Mouse (Mus musculus) heart, embryonic 13.5 days (tissue): ENCODE data around the gene Flt3. TPM values are rescaled to one million over a fixed set of nuclear protein-coding genes. Genes with fewer than 3 reads are reported as not detected.

Experiments
- ATAC-seq: fragments of 200-750 bp; cut with Nextera tagmentation; 2 replicates; pipeline ENCODE4 v1.8.0; 2017; ENCODE audit warnings: moderate TSS enrichment; ENCODE audit not compliant: insufficient number of reproducible peaks, low FRiP score, low TSS enrichment; ENCODE audit errors: extremely low read depth
- H3K27ac ChIP-seq: fragments of 300-500 bp; sonication (generic); replicated peaks from 2 replicates; pipeline ENCODE4 v1.5.1; 2015; ENCODE audit warnings: moderate library complexity, mild to moderate bottlenecking, inconsistent platforms
- H3K27me3 ChIP-seq: fragments of 300-500 bp; sonication (generic); replicated peaks from 2 replicates; pipeline ENCODE4 v1.6.1; 2015; ENCODE audit warnings: mild to moderate bottlenecking, inconsistent platforms
- H3K36me3 ChIP-seq: fragments of 300-500 bp; sonication (generic); 2 replicates; pipeline ENCODE4 v1.6.1; 2015; ENCODE audit warnings: mild to moderate bottlenecking, inconsistent platforms
- H3K4me1 ChIP-seq: fragments of 300-500 bp; sonication (generic); 2 replicates; pipeline ENCODE4 v1.6.1; 2015; ENCODE audit warnings: inconsistent platforms
- H3K4me2 ChIP-seq: fragments of 300-500 bp; sonication (generic); 2 replicates; pipeline ENCODE4 v1.6.1; 2015; ENCODE audit warnings: inconsistent platforms, mild to moderate bottlenecking, moderate library complexity
- H3K4me3 ChIP-seq: fragments of 300-500 bp; sonication (generic); 2 replicates; pipeline ENCODE4 v1.5.1; 2015; ENCODE audit warnings: moderate library complexity, mild to moderate bottlenecking, inconsistent platforms
- H3K9ac ChIP-seq: fragments of 300-500 bp; sonication (generic); 2 replicates; pipeline ENCODE4 v1.6.1; 2015; ENCODE audit warnings: inconsistent platforms, mild to moderate bottlenecking, moderate library complexity
- H3K9me3 ChIP-seq: fragments of 300-500 bp; sonication (generic); 2 replicates; pipeline ENCODE4 v1.6.1; 2016; ENCODE audit warnings: inconsistent platforms
- WGBS: fragments of 180-500 bp; shearing (Covaris S2); methylation state at CpG from one replicate; pipeline ENCODE4 v1.1.7; 2015; ENCODE audit warnings: mixed read lengths; 5-methylcytosine and 5-hydroxymethylcytosine counted together
- polyA plus RNA-seq: library from polyadenylated mRNA; unstranded; fragments of >200 nt; fragmentation: Nextera tagmentation; extraction: Ambion mirVana; gene quantifications from 2 replicates; pipeline ENCODE4 v1.2.1, GENCODE M21; 2015

Gene Flt3
- polyA plus RNA-seq, 1 experiment from 2014 or later = 0.04 TPM

DNA sequence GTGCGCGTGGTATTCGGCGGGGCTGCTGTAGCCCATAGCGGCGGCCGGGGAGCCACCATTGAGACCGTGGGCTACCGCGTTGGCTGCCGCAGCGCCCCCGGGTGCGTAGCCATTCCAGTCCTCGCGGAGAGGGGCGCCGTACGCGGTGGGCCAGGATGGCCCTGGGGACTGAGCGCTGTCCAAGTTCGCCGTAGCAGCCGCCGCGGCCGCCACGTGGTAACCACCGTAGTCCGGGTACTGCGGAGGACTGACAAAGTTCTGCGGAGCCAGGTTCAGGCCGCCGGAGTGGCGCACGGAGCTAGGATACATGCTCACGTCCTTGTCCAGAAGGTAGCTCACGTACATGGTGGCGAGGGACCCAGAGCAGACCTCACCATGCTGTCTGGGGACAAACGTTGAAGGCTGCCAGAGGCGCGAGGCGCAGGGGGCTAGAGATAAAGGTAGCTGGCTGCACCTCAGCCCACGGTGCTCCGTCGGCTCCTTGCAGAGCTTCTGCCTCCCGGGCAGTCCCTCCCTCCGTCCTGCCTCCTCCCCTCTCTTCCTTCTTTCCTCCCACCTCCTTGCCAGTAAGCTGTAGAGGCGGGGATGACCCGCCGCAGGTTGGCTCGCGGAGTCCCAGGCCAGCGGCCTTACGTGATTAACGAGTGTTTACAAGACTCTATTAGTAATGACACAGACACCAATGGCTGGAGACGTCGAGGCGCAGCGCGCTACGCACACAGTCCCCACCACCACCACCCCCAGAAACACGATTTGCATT lies 93.5 kb downstream of the Flt3 start, which contains the start of gene Cdx2:
Cdx2 (minus strand) TSS at position 633 of the 760 bp plus-strand sequence.
- under 1% methylated on average over 63 of the region's 63 CpGs for WGBS
- peaks cover 100% of the 10 kb centered on the region for H3K27me3 ChIP-seq
- H3K4me1 ChIP-seq = peaks cover 20% of the 10 kb centered on the region
- H3K4me2 ChIP-seq = peak within 1 kb of the TSS; percentile 45
- no peak within 1 kb of the TSS for H3K27ac ChIP-seq
- peak within 1 kb of the TSS; percentile 26 for H3K4me3 ChIP-seq
- H3K36me3 ChIP-seq = no peaks in the 10 kb centered on the region
- no peaks in the 10 kb centered on the region for H3K9me3 ChIP-seq
- no peak for ATAC-seq
- no peak within 1 kb of the TSS for H3K9ac ChIP-seq

DNA sequence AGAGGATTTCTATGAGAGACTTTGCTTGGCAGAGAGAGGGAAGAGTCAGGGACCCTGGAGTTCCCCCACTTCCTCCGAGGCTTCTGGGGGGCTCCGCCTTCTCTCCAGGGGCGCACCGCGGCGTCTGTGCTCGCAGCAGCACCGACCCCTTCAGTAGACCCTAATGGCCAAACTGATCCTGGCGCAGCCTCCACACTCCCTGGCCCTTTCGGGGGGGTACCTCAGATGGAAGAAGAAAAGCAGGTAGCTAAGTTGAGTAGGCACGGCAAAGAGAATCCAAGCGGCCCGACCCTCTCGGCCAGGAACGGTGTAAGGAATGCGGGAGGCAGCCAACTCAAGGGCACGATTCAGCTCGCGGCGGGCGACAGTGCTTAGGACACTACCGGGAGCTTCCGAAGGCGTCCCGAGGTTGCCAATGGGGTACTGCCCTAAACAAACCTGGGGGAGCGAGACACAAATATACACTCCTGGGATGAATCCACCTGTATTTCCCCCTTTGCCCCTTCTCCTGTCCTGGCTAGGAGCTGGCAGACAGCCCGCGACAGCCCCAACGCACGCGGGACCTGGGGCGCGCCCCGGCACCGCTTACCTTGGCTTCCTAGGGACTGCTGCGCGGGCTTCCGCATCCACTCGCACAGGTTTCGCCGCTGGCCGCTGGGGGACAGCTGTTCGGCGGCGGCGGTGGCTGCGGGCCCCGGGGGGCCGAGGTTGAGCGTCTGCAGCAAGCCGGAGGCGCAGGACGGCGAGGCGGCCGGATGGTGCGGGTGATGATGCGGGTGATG lies 94.2 kb downstream of the Flt3 start:
- under 1% methylated on average over 50 of the region's 58 CpGs for WGBS
- Histone ChIP-seq H3K4me2 (peak overlapping the region; percentile 45), H3K27ac (no peak overlapping the region), H3K9ac (no peak overlapping the region), H3K27me3 (peaks cover 100% of the 10 kb centered on the region), H3K4me3 (peak overlapping the region; percentile 26), H3K36me3 (no peaks in the 10 kb centered on the region), H3K9me3 (no peaks in the 10 kb centered on the region), H3K4me1 (peaks cover 27% of the 10 kb centered on the region)
- ATAC-seq = no peak

DNA sequence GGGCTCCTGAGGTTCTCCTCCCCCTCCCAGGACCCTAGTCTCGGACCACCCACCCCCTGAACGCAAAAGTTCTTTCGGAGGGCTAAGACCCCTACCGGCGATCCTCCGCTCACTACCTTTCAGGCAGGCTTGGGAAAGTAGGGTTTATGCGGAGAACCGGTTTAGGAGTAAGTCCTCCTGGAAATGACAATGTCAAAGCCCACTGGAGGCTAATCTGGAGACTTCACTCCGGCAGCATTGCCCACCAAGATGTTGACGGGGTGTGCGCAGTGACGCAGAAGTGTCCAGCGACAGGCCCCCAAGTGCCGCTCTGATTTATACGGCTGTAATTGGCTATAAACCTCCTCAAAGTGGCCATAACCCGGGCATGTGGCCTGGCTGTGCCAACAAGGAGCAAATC lies 95.1 kb downstream of the Flt3 start:
- no peak overlapping the region for H3K27ac ChIP-seq
- 0 out of 2 replicates have a peak overlapping the region, but pooled peaks have one; percentile 17 for H3K4me3 ChIP-seq
- H3K27me3 ChIP-seq = peaks cover 100% of the 10 kb centered on the region
- peak overlapping the region; percentile 18; the same call in 1 of the 2 replicates for H3K4me2 ChIP-seq
- H3K9me3 ChIP-seq = no peaks in the 10 kb centered on the region
- under 1% methylated on average over 16 of the region's 16 CpGs for WGBS
- no peak overlapping the region for H3K9ac ChIP-seq
- ATAC-seq = no peak
- H3K36me3 ChIP-seq = no peaks in the 10 kb centered on the region
- H3K4me1 ChIP-seq = peaks cover 32% of the 10 kb centered on the region

DNA sequence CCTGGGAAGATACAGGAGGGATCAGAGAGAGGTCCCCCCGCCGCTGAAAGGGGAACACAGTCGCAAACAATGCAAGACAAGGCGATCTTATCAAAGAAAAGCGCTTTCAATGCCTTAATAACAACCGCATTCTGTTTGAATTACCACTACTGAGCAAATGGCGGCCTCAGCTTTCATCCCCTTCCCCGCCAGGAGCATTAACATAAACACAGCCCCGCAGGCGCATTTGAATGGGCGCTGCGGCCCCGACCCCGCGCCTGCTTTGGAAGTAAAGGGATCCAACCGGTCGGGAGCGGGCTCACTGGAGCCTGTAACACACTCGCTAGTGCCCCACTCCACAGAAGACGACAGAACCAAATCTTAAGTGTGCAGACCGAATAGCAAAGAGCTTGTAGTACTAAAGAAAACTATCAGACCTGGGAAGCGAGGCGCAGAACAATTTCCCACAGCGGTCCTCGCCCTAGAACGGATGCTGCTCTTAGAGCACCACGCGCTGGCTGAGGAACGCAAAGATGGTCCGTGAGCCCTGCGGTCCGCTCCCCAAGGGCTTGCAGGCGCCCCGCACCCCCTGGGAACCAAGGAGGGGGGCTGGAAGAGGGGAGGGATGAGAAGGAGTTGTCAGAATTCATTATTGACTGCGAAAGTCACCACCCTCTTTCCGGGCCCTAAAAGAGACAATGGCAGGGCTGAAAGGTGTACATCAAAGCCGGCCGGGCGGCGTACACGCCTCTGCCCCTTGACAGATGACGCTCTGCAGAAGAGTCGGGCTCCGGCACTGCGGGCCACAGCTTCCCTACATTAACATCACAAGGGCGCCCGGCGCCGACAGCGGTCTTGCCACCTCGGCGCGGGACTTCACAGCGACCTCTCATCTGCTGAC lies 95.8 kb downstream of the Flt3 start:
- no peak overlapping the region for H3K9ac ChIP-seq
- no peaks in the 10 kb centered on the region for H3K9me3 ChIP-seq
- H3K27me3 ChIP-seq = peaks cover 100% of the 10 kb centered on the region
- WGBS = under 1% methylated on average over 54 of the region's 54 CpGs
- 0 out of 2 replicates have a peak overlapping the region, but pooled peaks have one; percentile 17 for H3K4me3 ChIP-seq
- H3K36me3 ChIP-seq = no peaks in the 10 kb centered on the region
- peak overlapping the region; percentile 18; the same call in 1 of the 2 replicates for H3K4me2 ChIP-seq
- peaks cover 39% of the 10 kb centered on the region for H3K4me1 ChIP-seq
- ATAC-seq = no peak
- H3K27ac ChIP-seq = no peak overlapping the region

DNA sequence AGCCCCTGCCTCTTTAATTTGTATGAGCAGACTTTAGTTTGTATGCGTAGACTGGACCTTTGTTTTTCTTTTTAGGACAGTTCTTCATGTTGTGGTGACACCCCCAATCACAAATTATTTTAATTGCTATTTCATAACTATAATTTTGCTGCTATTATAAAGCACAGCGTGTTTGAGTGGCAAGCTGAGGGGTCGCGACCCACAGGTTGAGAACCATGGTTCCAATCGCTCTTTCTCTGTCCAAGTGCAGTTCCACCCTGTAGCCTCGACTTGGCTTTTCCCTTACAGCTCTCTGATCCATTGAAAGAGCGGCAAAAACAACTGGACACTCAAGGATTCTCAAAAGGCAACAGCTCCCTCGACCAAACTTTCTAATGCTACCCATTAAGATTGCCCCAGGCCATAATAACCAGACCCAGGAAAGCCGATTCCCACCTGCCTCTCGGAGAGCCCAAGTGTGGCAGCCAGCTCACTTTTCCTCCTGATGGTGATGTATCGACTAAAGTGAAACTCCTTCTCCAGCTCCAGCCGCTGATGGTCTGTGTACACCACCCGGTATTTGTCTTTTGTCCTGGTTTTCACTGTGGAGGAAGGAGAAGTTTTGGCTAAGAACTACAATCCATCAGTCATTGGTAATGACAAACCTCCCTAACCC lies 97.4 kb downstream of the Flt3 start:
- 5% methylated on average over 13 of the region's 13 CpGs for WGBS
- H3K4me3 ChIP-seq = no peak overlapping the region
- peaks cover 100% of the 10 kb centered on the region for H3K27me3 ChIP-seq
- H3K9me3 ChIP-seq = no peaks in the 10 kb centered on the region
- no peak overlapping the region for H3K27ac ChIP-seq
- peaks cover 42% of the 10 kb centered on the region for H3K4me1 ChIP-seq
- ATAC-seq = no peak
- no peaks in the 10 kb centered on the region for H3K36me3 ChIP-seq
- H3K9ac ChIP-seq = no peak overlapping the region
- H3K4me2 ChIP-seq = no peak overlapping the region

DNA sequence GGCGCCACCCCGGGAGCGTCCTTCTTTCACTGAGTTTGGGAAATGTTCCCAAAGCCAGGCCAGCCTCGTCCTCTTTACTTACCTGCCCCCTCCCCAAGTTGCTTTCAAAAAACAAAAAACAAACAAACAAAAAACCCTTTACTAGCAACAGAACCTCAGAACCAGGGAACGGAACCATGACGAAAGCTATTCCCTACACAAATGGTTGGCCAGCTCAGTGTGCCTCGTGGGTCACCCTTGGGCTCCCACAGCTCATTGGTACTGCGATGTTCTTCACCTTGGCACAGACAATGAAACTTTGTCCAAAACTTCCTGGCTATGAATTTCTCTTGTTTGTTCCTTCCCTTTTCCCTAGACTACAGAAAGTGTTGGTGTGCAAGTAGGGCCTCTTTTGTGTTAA lies 98.1 kb downstream of the Flt3 start:
- Histone ChIP-seq H3K4me2 (no peak overlapping the region), H3K27ac (no peak overlapping the region), H3K9me3 (no peaks in the 10 kb centered on the region), H3K4me3 (no peak overlapping the region), H3K9ac (no peak overlapping the region), H3K27me3 (peaks cover 100% of the 10 kb centered on the region), H3K36me3 (no peaks in the 10 kb centered on the region), H3K4me1 (peaks cover 42% of the 10 kb centered on the region)
- no peak for ATAC-seq
- WGBS = 3% methylated on average over 8 of the region's 8 CpGs

DNA sequence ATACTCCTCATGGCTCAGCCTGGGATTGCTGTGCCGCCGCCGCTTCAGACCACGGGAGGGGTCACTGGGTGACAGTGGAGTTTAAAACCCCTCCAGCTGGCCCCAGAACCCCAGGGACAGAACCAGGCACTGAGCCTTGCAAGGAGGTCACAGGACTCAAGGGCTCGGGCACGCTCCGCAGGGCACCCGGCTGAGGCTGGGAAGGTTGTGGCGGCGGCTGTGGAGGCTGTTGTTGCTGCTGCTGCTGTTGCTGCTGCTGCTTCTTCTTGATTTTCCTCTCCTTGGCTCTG lies 98.6 kb downstream of the Flt3 start:
- ATAC-seq = no peak
- 4% methylated on average over 10 of the region's 10 CpGs for WGBS
- Histone ChIP-seq H3K27me3 (peaks cover 100% of the 10 kb centered on the region), H3K9me3 (no peaks in the 10 kb centered on the region), H3K9ac (no peak overlapping the region), H3K4me3 (no peak overlapping the region), H3K4me2 (no peak overlapping the region), H3K27ac (no peak overlapping the region), H3K36me3 (no peaks in the 10 kb centered on the region), H3K4me1 (peaks cover 40% of the 10 kb centered on the region)

DNA sequence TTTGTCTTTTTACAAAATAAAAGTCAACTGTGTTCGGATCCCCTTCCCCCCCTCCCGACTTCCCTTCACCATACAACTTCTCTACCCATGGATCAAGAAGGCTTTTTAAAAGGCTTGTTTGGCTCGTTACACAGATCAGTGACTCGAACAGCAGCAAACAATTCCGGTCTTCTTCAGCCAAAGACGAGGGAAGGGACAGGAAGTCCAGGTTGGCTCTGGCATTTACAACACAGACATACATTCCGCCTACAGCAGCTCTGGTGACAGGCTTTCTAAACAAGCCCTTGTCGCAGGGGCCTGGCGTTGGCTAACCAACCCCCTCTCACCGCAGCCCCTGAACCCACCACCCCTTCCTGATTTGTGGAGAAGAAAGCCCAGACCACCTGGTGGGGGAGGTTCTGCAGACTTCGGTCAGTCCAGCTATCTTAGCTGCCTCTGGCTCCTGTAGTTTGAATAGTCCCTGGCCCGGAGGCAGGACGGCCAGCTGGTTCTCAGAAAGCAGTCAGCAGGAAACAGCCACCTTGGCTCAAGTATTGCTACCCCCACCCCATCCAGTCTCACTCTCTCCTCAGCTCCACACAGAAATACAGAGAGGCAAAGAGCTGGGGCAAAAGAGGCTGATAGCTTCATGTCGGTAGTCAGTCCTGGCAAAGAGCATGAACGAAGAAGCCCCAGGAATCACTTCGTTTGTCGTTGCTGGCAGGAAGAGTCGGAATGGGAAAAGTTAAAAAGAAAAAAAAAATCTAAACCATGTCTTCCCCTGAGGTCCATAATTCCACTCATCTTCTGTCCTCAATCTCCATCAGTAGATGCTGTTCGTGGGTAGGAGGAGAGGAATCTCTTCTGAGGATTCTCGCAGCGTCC lies 99.1 kb downstream of the Flt3 start:
- 2% methylated on average over 21 of the region's 21 CpGs for WGBS
- Histone ChIP-seq H3K9me3 (no peaks in the 10 kb centered on the region), H3K27ac (no peak overlapping the region), H3K27me3 (peaks cover 99% of the 10 kb centered on the region), H3K4me1 (peaks cover 34% of the 10 kb centered on the region), H3K9ac (no peak overlapping the region), H3K4me2 (no peak overlapping the region), H3K4me3 (0 out of 2 replicates have a peak overlapping the region, but pooled peaks have one; percentile 0), H3K36me3 (no peaks in the 10 kb centered on the region)
- no peak for ATAC-seq

DNA sequence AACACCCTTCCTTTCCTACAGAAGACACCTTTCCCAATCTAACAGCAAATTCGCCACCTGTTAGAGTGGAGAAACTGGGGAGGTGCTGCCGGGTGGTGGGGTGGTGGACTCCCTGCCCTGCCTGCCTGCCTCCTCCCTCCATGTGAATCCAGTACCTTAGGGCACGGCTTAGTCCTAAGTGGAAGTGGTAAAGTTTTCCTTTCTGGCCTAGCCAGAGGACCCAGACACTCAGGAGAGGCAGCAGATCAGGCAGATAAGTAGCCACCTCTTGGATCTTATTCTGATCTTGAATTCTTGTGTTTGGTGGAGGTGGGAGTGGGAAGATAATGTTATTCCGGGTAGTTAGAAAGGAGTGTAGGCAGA lies 100.3 kb downstream of the Flt3 start:
- Histone ChIP-seq H3K4me2 (peak overlapping the region; percentile 63), H3K4me1 (peaks cover 28% of the 10 kb centered on the region), H3K4me3 (peak overlapping the region; percentile 40), H3K9me3 (no peaks in the 10 kb centered on the region), H3K27me3 (peaks cover 99% of the 10 kb centered on the region), H3K36me3 (no peaks in the 10 kb centered on the region), H3K9ac (no peak overlapping the region), H3K27ac (no peak overlapping the region)
- ATAC-seq = no peak
- WGBS = under 1% methylated on average over 4 of the region's 4 CpGs
